Mouse (Mus musculus): ENCODE results near the gene Muc3.

The Muc3 gene

DNA sequence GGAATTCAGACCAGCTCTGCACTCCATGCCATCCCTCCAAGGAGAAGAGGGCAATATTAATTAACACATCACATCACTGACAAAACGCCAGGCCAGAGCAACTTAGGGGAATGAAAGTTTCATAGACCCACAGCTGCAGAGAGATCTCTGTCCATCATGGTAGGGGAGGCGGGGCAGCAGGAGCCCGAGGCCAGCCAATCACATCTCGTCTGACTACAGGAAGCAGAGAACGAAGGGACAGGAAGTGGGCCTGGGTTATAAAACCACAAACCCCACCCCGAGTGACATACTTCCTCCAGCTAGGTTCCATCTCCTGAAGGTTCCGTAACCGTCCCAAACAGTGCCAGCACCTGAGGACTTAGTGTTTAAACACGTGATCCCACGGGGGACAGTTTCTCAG lies 54.0 kb downstream of the Muc3 start:
- no peak for DNase-seq (ENCODE audit: low read depth, low spot score)

DNA sequence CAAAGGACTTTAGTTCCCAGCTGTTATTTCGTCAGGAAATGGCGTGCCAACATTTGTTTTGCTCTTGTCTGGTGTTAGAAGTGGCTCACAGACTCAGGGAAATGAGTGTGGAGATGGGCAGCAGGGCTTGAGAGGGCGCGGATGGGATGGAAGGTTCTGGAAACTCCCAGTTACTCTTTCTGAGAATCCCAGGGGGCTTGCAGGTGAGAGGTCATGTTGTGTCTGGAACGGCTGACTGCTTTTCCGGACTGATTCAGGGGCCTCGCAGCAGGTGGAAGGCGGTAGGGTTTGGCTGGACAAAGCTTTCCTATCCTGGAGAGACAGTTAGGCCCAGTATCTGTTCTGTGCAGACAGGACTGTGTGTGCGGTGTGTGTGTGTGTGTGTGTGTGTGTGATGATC lies 55.4 kb downstream of the Muc3 start:
- DNase-seq (ENCODE audit: low read depth, low spot score) = no peak

DNA sequence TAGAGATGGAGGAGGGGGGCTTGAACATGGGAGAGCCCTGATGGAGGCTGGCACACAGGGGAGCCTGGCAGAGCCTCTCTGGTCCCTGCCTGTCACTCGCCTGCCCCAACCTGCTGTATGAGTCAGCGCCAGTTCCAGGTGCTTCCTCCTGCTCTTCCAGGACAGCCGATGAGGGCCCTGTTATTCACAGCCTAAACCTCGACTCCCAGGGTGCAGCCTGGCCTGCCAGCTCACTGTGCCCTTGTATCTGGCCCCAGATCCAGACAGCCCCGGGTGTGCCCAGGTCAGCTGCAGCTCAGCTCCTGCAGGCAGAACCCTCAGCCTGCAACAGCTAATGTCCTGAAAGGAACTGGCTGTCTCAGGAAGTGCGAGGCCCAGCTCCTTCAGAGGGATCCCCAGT lies 57.6 kb downstream of the Muc3 start:
- no peak for DNase-seq (ENCODE audit: low read depth, low spot score)

DNA sequence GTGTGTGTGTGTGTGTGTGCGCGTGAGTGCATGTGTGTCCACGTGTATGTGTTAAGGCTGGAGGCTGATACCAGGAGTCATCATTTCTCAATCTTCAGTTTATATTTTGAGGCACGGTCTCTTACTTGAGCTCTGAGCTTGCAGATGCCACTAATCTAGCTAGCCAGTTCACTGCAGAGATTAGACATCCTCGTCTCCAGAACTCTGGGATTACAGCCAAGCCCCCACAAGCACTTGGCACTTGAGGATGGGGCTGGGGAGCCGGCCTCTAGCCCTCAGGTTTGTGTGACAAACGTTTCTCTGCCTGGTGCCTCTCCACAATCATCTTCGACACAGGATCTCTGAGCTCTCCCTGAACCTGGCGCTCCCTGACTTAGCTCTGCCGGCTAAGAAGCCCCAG lies 58.3 kb downstream of the Muc3 start:
- DNase-seq (ENCODE audit: low read depth, low spot score) = no peak

DNA sequence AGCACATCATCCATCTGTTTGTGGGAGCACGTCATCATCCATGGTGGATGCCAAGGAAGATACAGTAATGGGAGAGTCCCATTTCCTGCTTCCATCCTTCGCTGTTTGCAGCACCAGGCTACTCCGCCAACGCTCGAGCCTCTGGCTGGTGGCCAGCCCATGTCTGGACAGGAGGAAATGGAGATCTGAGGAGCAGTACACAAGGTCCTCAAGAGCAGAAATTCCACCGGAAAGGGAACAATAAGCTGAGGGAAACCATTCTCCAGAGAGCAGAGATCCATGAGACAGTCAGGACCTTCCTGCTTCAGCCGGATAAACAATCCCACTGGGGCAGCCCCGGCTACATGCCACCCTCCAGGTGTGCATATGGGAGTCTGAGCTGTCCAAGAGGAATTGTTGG lies 61.7 kb downstream of the Muc3 start:
- DNase-seq (ENCODE audit: low read depth, low spot score) = no peak

DNA sequence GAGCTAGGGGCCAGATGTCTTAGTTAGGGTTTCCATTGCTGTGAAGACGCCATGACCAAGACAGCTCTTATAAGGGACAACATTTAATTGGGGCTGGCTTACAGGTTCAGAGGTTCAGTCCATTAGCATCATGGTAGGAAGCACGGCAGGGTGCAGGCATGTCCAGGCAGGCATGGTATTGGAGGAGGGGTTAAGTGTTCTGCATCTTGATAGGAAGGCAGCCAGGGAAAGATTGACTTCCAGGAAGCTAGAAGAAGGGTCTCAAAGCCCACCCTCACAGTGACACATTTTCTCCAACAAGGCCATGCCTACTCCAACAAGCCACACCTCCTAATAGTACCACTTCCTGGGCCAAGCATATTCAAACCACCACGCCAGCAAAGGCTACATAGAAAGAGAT lies 63.4 kb downstream of the Muc3 start:
- no peak for DNase-seq (ENCODE audit: low read depth, low spot score)

DNA sequence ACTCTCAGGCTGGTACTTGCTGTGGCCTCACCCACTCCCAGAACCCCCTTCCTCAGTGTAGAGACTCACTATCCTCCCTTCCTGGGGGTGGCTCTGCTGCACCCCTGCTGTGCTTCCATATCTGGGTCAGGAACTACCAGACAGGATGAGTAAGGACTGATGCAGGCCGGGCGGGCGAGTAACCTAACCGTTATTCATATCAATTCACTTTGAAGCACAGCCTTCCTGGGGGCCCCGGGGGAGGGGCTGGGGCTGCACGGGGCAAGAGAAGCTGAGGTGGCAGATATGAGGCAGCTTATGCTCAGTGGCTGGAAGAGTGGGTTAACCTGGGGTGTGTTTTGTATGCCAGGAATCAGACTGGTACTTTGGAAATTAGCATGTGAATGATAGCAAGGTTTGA lies 64.1 kb downstream of the Muc3 start:
- no peak for DNase-seq (ENCODE audit: low read depth, low spot score)
